Mouse (Mus musculus): ENCODE results near the gene Odf3l2.

Gene Odf3l2

GRCm38 (mm10) chr10:79670071-79670888 lies 24.7 kb upstream of the Odf3l2 start:
- DNase-seq (ENCODE audit: low spot score): no peak

GRCm38 (mm10) chr10:79669576-79670057 lies 24.1 kb upstream of the Odf3l2 start:
- no peak for DNase-seq (ENCODE audit: low spot score)

- peak; percentile 97 for DNase-seq (ENCODE audit: low spot score)
Observed at GRCm38 (mm10) chr10:79668771-79669575, 23.4 kb upstream of the Odf3l2 start, which contains the start of gene Tpgs1. Tpgs1 (plus strand) TSS chr10:79669369.

- no peak for DNase-seq (ENCODE audit: low spot score)
Observed at GRCm38 (mm10) chr10:79668076-79668475, 22.5 kb upstream of the Odf3l2 start.

GRCm38 (mm10) chr10:79666493-79666892 lies 21.0 kb upstream of the Odf3l2 start:
- DNase-seq (ENCODE audit: low spot score): no peak

- DNase-seq (ENCODE audit: low spot score): no peak
Observed at GRCm38 (mm10) chr10:79665051-79665450, 19.5 kb upstream of the Odf3l2 start.

GRCm38 (mm10) chr10:79664131-79664665 lies 18.7 kb upstream of the Odf3l2 start, which contains the start of gene Madcam1:
Madcam1 (plus strand) TSS chr10:79664559.
- no peak for DNase-seq (ENCODE audit: low spot score)

- DNase-seq (ENCODE audit: low spot score): no peak
Observed at GRCm38 (mm10) chr10:79661861-79662260, 16.3 kb upstream of the Odf3l2 start.

GRCm38 (mm10) chr10:79660298-79660697 lies 14.8 kb upstream of the Odf3l2 start:
- DNase-seq (ENCODE audit: low spot score): no peak

GRCm38 (mm10) chr10:79658829-79659228 lies 13.3 kb upstream of the Odf3l2 start:
- no peak for DNase-seq (ENCODE audit: low spot score)

- peak; percentile 49 for DNase-seq (ENCODE audit: low spot score)
Observed at GRCm38 (mm10) chr10:79654946-79655395, 9.4 kb upstream of the Odf3l2 start.

- DNase-seq (ENCODE audit: low spot score): no peak
Observed at GRCm38 (mm10) chr10:79652789-79653188, 7.3 kb upstream of the Odf3l2 start.

- peak; percentile 74 for DNase-seq (ENCODE audit: low spot score)
Observed at GRCm38 (mm10) chr10:79649070-79649751, 3.7 kb upstream of the Odf3l2 start.

GRCm38 (mm10) chr10:79638486-79639204 lies 6.9 kb downstream of the Odf3l2 start:
- DNase-seq (ENCODE audit: low spot score): no peak

GRCm38 (mm10) chr10:79637128-79638110 lies 8.1 kb downstream of the Odf3l2 start, which contains the start of gene Shc2:
Shc2 (minus strand) TSS chr10:79637918.
- no peak for DNase-seq (ENCODE audit: low spot score)

- no peak for DNase-seq (ENCODE audit: low spot score)
Observed at GRCm38 (mm10) chr10:79636287-79636686, 9.3 kb downstream of the Odf3l2 start.

GRCm38 (mm10) chr10:79633006-79633777 lies 12.3 kb downstream of the Odf3l2 start:
- DNase-seq (ENCODE audit: low spot score): no peak

GRCm38 (mm10) chr10:79631432-79631831 lies 14.1 kb downstream of the Odf3l2 start:
- peak; percentile 74 for DNase-seq (ENCODE audit: low spot score)

- no peak for DNase-seq (ENCODE audit: low spot score)
Observed at GRCm38 (mm10) chr10:79628377-79628776, 17.2 kb downstream of the Odf3l2 start.
